Mouse (Mus musculus): Measurements from ENCODE around the gene Mgme1. TPM values are rescaled to one million over a fixed set of nuclear protein-coding genes. Genes with fewer than 3 reads are reported as not detected.

Mgme1 gene
- polyA plus RNA-seq, 1 experiment from 2014 or later: 22.8 TPM

- no peak overlapping the region for H3K4me3 ChIP-seq (ENCODE audit: low read length)
- no peak for ATAC-seq
- WGBS: 77% methylated on average over 3 of the region's 3 CpGs
- H3K27me3 ChIP-seq (replicated peaks; ENCODE audit: control insufficient read depth, insufficient read depth, low read length): peaks cover 3% of the 10 kb centered on the region; the same call in 1 of the 2 replicates
- no peaks in the 10 kb centered on the region for H3K9me3 ChIP-seq (ENCODE audit: control insufficient read depth, low read length)
- no peak overlapping the region for H3K9ac ChIP-seq (ENCODE audit: low read depth, low read length)
- no peaks in the 10 kb centered on the region for H3K4me1 ChIP-seq (ENCODE audit: control insufficient read depth, insufficient read depth, low read length)
- H3K4me2 ChIP-seq (ENCODE audit: low read depth, low read length): no peak overlapping the region
- no peaks in the 10 kb centered on the region for H3K36me3 ChIP-seq (ENCODE audit: control insufficient read depth, insufficient read depth, low read length)
- H3K27ac ChIP-seq (ENCODE audit: low read length): no peak overlapping the region
Observed at GRCm38 (mm10) chr2:144324218-144324617, 53.8 kb downstream of the Mgme1 start.

- 7% methylated on average over 10 of the region's 10 CpGs for WGBS
- Histone ChIP-seq H3K36me3 (ENCODE audit: control insufficient read depth, insufficient read depth, low read length) (no peaks in the 10 kb centered on the region), H3K4me1 (ENCODE audit: control insufficient read depth, insufficient read depth, low read length) (peaks cover 31% of the 10 kb centered on the region), H3K4me2 (ENCODE audit: low read depth, low read length) (peak overlapping the region; percentile 95; the same call in 1 of the 2 replicates), H3K27me3 (replicated peaks; ENCODE audit: control insufficient read depth, insufficient read depth, low read length) (peaks cover 22% of the 10 kb centered on the region), H3K9me3 (ENCODE audit: control insufficient read depth, low read length) (no peaks in the 10 kb centered on the region), H3K9ac (ENCODE audit: low read depth, low read length) (no peak overlapping the region), H3K4me3 (ENCODE audit: low read length) (peak overlapping the region; percentile 61; the same call in 1 of the 2 replicates), H3K27ac (ENCODE audit: low read length) (no peak overlapping the region)
- no peak for ATAC-seq
Observed at GRCm38 (mm10) chr2:144329451-144329850, 59.0 kb downstream of the Mgme1 start.

GRCm38 (mm10) chr2:144329937-144330336 is 59.5 kb downstream of the Mgme1 start:
- Histone ChIP-seq H3K36me3 (ENCODE audit: control insufficient read depth, insufficient read depth, low read length) (no peaks in the 10 kb centered on the region), H3K9me3 (ENCODE audit: control insufficient read depth, low read length) (no peaks in the 10 kb centered on the region), H3K4me1 (ENCODE audit: control insufficient read depth, insufficient read depth, low read length) (peaks cover 31% of the 10 kb centered on the region), H3K4me3 (ENCODE audit: low read length) (peak overlapping the region; percentile 61), H3K9ac (ENCODE audit: low read depth, low read length) (no peak overlapping the region), H3K27me3 (replicated peaks; ENCODE audit: control insufficient read depth, insufficient read depth, low read length) (peaks cover 22% of the 10 kb centered on the region), H3K27ac (ENCODE audit: low read length) (no peak overlapping the region), H3K4me2 (ENCODE audit: low read depth, low read length) (peak overlapping the region; percentile 95)
- 4% methylated on average over 10 of the region's 10 CpGs for WGBS
- ATAC-seq: no peak

GRCm38 (mm10) chr2:144330352-144330959 is 60.0 kb downstream of the Mgme1 start:
- Histone ChIP-seq H3K27me3 (replicated peaks; ENCODE audit: control insufficient read depth, insufficient read depth, low read length) (peaks cover 22% of the 10 kb centered on the region), H3K4me3 (ENCODE audit: low read length) (peak overlapping the region; percentile 61), H3K36me3 (ENCODE audit: control insufficient read depth, insufficient read depth, low read length) (no peaks in the 10 kb centered on the region), H3K9ac (ENCODE audit: low read depth, low read length) (peak overlapping the region; percentile 66), H3K9me3 (ENCODE audit: control insufficient read depth, low read length) (no peaks in the 10 kb centered on the region), H3K4me1 (ENCODE audit: control insufficient read depth, insufficient read depth, low read length) (peaks cover 31% of the 10 kb centered on the region), H3K4me2 (ENCODE audit: low read depth, low read length) (peak overlapping the region; percentile 95), H3K27ac (ENCODE audit: low read length) (no peak overlapping the region)
- peak; percentile 64 for ATAC-seq
- WGBS: under 1% methylated on average over 40 of the region's 41 CpGs

Other genes with a start within 250 kb of the Mgme1 start
- gene Banf2, start 237.6 kb upstream of the Mgme1 start, polyA plus RNA-seq (2015; fragmentation: Nextera tagmentation; extraction: Ambion mirVana): not detected in 2 replicates
- gene Snx5, start 243 bp downstream of the Mgme1 start, polyA plus RNA-seq (2015; fragmentation: Nextera tagmentation; extraction: Ambion mirVana): 147 and 149 TPM in 2 replicates
- 1.2 TPM in 2 replicates for gene Ovol2, start 61.5 kb downstream of the Mgme1 start, polyA plus RNA-seq (2015; fragmentation: Nextera tagmentation; extraction: Ambion mirVana)
- gene Kat14, start 98.3 kb downstream of the Mgme1 start, polyA plus RNA-seq (2015; fragmentation: Nextera tagmentation; extraction: Ambion mirVana): 44.7 and 45.5 TPM in 2 replicates
- gene Pet117, start 98.3 kb downstream of the Mgme1 start, polyA plus RNA-seq (2015; fragmentation: Nextera tagmentation; extraction: Ambion mirVana): 1.3 and 4.2 TPM in 2 replicates

All from intestine, embryonic 16.5 days (tissue).